Mouse (Mus musculus) midbrain, embryonic 12.5 days (tissue): Measurements from ENCODE around the gene Fbxl5. TPM values are rescaled to one million over a fixed set of nuclear protein-coding genes. Genes with fewer than 3 reads are reported as not detected.
A peak's percentile ranks its signal among the peaks of the same experiment; 100 is the strongest.

ENCODE experiments used
- ATAC-seq: fragments of 200-750 bp; cut with Nextera tagmentation; 2 replicates; pipeline ENCODE4 v1.8.0; 2017; ENCODE audit warnings: low read depth, moderate TSS enrichment, moderate library complexity; ENCODE audit not compliant: low FRiP score
- H3K27ac ChIP-seq: fragments of 300-500 bp; sonication (generic); replicated peaks from 2 replicates; pipeline ENCODE4 v1.5.1; 2016; ENCODE audit warnings: mild to moderate bottlenecking
- H3K27me3 ChIP-seq: fragments of 300-500 bp; sonication (generic); 2 replicates; pipeline ENCODE4 v1.6.1; 2016; ENCODE audit warnings: mild to moderate bottlenecking
- H3K36me3 ChIP-seq: fragments of 300-500 bp; sonication (generic); 2 replicates; pipeline ENCODE4 v1.6.1; 2016
- H3K4me1 ChIP-seq: fragments of 300-500 bp; sonication (generic); 2 replicates; pipeline ENCODE4 v1.6.1; 2016
- H3K4me2 ChIP-seq: fragments of 300-500 bp; sonication (generic); replicated peaks from 2 replicates; pipeline ENCODE4 v1.6.1; 2016; ENCODE audit warnings: mild to moderate bottlenecking, moderate library complexity
- H3K4me3 ChIP-seq: fragments of 300-500 bp; sonication (generic); 2 replicates; pipeline ENCODE4 v1.5.1; 2016; ENCODE audit warnings: mild to moderate bottlenecking
- H3K9ac ChIP-seq: fragments of 300-500 bp; sonication (generic); replicated peaks from 2 replicates; pipeline ENCODE4 v1.6.1; 2016; ENCODE audit warnings: mild to moderate bottlenecking, moderate library complexity
- H3K9me3 ChIP-seq: fragments of 300-500 bp; sonication (generic); 2 replicates; pipeline ENCODE4 v1.6.1; 2016; ENCODE audit warnings: mild to moderate bottlenecking
- WGBS: fragments of 180-500 bp; shearing (Covaris S2); methylation state at CpG from one replicate; pipeline ENCODE4 v1.1.7; 2016; 5-methylcytosine and 5-hydroxymethylcytosine counted together
- polyA plus RNA-seq: library from polyadenylated mRNA; unstranded; fragments of >200 nt; fragmentation: Nextera tagmentation; extraction: Ambion mirVana; gene quantifications from 2 replicates; pipeline ENCODE4 v1.2.1, GENCODE M21; 2016

The Fbxl5 gene
- 61.8 and 62.7 TPM in 2 replicates for polyA plus RNA-seq

DNA sequence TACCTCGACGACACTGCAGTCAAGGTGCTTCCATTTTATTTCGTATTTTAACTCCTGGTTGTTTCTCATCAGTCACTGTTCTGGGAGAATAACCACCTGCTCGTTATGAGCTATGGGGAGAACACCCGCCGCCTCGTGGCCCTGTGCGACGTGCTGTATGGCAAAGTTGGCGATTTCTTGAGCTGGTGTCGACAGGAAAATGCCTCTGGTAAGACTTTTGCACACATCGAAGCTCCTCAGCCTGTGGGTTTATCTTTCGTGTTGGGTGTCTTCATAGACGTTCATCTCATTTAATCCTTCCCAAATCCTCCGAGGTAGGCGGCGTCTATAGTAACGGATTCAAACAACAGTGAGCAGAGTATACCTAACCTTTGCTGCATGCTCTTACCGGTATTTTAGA, at the start of gene Fbxl5:
TSS of gene Fbxl5 (minus strand) at position 101 of the 400 bp plus-strand sequence.
- Histone ChIP-seq H3K27me3 (no peaks in the 10 kb centered on the region), H3K4me2 (no peak within 1 kb of the TSS), H3K9me3 (no peaks in the 10 kb centered on the region), H3K36me3 (no peaks in the 10 kb centered on the region), H3K9ac (no peak within 1 kb of the TSS), H3K27ac (no peak within 1 kb of the TSS), H3K4me3 (no peak within 1 kb of the TSS), H3K4me1 (no peaks in the 10 kb centered on the region)
- ATAC-seq: no peak
- WGBS: 82% methylated on average over 19 of the region's 19 CpGs

GRCm38 (mm10) chr5:43868711-43869600, 47.5 kb upstream of the Fbxl5 start:
- WGBS: 3% methylated on average over 28 of the region's 28 CpGs
- peaks cover 9% of the 10 kb centered on the region for H3K4me1 ChIP-seq
- H3K36me3 ChIP-seq: no peaks in the 10 kb centered on the region
- peak overlapping the region; percentile 41; the same call in 1 of the 2 replicates for H3K9ac ChIP-seq
- H3K4me3 ChIP-seq: peak overlapping the region; percentile 35
- ATAC-seq: no peak
- no peak overlapping the region for H3K27ac ChIP-seq
- peak overlapping the region; percentile 67 for H3K4me2 ChIP-seq
- peaks cover 10% of the 10 kb centered on the region; the same call in 1 of the 2 replicates for H3K27me3 ChIP-seq
- no peaks in the 10 kb centered on the region for H3K9me3 ChIP-seq

DNA sequence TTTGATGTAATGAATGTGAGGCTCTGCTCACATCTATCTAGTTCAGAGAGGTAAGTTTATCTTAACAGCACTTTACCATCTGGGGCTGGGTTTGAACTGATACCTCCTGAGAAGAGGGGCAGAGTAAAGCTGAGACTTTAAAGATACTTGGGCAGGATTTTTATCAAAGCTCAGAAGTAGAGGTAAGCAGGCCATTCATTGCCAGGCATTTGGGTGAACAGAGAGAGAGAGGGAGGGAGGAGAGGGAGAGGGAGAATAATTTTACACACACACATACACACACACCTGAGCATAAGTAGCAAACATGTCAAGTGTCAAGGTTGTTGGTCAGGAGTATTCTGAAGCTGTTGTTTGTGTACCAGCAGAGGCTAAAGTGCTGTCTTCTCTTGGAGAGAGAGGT, 46.8 kb upstream of the Fbxl5 start, which contains the start of gene Cd38:
TSS of gene Cd38 (plus strand) at position 301 of the 400 bp plus-strand sequence.
- no peak within 1 kb of the TSS for H3K27ac ChIP-seq
- no peaks in the 10 kb centered on the region for H3K9me3 ChIP-seq
- peak within 1 kb of the TSS; percentile 67 for H3K4me2 ChIP-seq
- peaks cover 10% of the 10 kb centered on the region; the same call in 1 of the 2 replicates for H3K27me3 ChIP-seq
- no peaks in the 10 kb centered on the region for H3K36me3 ChIP-seq
- peaks cover 9% of the 10 kb centered on the region for H3K4me1 ChIP-seq
- H3K9ac ChIP-seq: peak within 1 kb of the TSS; percentile 41; the same call in 1 of the 2 replicates
- H3K4me3 ChIP-seq: peak within 1 kb of the TSS; percentile 35
- ATAC-seq: no peak

DNA sequence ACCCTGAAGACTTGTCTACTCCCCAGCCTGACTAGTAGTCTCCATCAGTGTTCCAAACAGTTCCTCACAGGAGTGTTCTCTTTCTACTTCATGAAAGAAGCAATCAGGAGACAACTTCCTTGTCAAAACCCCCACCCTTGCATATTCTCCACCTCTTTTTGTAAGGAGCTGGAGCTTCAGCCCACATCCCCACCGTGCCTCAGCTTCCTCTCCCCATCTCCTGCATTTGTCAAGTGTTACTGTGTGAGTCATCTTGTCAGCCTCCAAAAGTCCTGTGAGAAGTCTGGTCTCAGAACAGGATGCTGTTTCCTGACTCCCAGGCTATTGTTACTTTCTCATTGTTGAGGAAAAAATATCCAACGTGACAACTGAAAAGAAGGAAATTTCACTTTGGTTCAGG, 43.9 kb upstream of the Fbxl5 start:
- peaks cover 10% of the 10 kb centered on the region; the same call in 1 of the 2 replicates for H3K27me3 ChIP-seq
- 79% methylated on average over 2 of the region's 2 CpGs for WGBS
- no peak for ATAC-seq

DNA sequence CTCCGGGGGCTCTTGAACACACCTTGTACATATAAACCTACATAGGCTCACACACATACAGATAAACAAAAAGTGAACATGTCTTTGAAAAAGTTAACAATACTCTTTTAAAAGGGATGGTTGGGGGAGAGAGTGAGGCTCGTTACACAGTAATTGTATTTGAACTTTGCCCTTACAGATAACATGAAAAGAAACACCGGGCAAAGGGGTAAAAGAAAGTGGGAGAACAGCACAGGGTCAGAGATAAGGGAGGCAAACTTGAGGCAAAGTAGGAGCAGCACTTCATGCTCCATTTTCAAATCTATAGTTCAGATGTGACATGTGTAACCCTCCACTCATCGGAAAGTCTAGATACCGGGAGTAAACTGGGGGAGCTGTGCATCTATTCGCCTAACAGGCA, 42.2 kb upstream of the Fbxl5 start:
- Histone ChIP-seq H3K9me3 (no peaks in the 10 kb centered on the region), H3K36me3 (no peaks in the 10 kb centered on the region), H3K27me3 (peaks cover 6% of the 10 kb centered on the region; the same call in 1 of the 2 replicates), H3K4me3 (no peak overlapping the region), H3K4me1 (peaks cover under 1% of the 10 kb centered on the region; the same call in 1 of the 2 replicates), H3K9ac (no peak overlapping the region), H3K27ac (no peak overlapping the region), H3K4me2 (no peak overlapping the region)
- 90% methylated on average over 6 of the region's 6 CpGs for WGBS
- ATAC-seq: no peak

More for the DNA sequence above, 43.9 kb upstream of the Fbxl5 start:
- H3K4me2 ChIP-seq: no peak overlapping the region
- H3K4me3 ChIP-seq: no peak overlapping the region
- H3K27ac ChIP-seq: no peak overlapping the region
- peaks cover 9% of the 10 kb centered on the region for H3K4me1 ChIP-seq
- no peaks in the 10 kb centered on the region for H3K36me3 ChIP-seq
- H3K9me3 ChIP-seq: no peaks in the 10 kb centered on the region
- no peak overlapping the region for H3K9ac ChIP-seq

DNA sequence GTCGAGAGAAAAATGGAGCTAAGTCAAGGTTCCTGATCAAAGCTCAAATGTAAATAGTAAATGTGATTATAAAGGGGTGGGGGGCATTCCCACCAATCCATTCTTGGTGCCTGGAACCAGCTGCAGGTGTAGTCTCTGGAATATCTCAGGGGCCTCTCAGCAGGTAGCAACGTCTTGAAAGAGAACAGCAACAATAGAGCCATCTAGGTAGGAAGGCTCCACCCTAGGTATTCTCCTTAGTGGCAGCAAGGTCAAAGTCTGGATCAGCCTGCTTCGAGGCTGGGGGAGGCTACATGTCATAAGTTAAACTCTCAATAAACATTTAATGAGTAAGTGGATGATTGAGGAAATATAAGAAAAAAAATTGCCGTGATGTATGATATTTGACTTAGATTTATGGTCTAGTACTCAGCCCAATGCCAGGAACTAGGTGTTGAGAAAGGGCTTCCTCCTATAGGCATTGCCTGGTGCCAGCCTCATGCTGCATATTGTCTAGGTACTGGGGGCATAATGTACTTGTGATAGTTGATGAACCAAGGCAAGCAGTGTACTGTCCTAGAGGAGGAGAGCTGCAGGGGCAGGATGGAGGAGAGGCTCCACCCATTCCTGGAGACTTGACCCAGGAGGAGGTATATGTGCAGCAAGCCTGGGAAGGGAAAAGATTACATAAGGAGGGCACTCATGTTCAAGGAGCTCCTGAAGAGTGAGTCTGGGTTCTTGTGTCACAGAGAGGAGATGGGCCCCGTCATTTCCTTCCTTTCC, 39.4 kb upstream of the Fbxl5 start:
- 77% methylated on average over 5 of the region's 5 CpGs for WGBS
- no peak overlapping the region for H3K4me3 ChIP-seq

DNA sequence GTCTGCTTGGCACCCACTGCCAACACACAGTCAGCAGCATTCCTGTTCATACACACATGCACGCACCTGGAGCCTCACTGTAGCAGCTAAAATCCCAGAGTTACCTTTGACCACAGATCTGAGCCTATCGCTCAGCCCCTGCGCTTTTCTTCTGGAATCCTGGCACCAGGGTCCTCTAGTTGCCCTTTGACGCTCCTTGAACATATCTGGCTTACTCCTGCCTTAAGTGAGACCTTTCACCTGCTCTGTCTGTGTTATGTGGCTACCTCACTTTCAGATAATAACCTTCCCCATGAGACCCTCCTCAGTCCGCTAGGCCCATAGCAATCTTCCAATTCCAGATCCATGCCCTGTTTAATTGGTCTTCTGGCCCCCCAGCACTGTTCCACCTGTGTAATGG, 38.7 kb upstream of the Fbxl5 start:
- ATAC-seq: no peak
- H3K27me3 ChIP-seq: no peaks in the 10 kb centered on the region
- H3K4me3 ChIP-seq: no peak overlapping the region
- no peaks in the 10 kb centered on the region for H3K36me3 ChIP-seq
- 90% methylated on average over 5 of the region's 5 CpGs for WGBS
- H3K27ac ChIP-seq: no peak overlapping the region
- no peak overlapping the region for H3K4me2 ChIP-seq
- no peak overlapping the region for H3K9ac ChIP-seq
- no peaks in the 10 kb centered on the region for H3K9me3 ChIP-seq
- no peaks in the 10 kb centered on the region for H3K4me1 ChIP-seq

More for the DNA sequence above, 39.4 kb upstream of the Fbxl5 start:
- ATAC-seq: no peak
- no peaks in the 10 kb centered on the region for H3K36me3 ChIP-seq
- no peak overlapping the region for H3K27ac ChIP-seq
- no peak overlapping the region for H3K9ac ChIP-seq
- no peaks in the 10 kb centered on the region for H3K4me1 ChIP-seq
- no peaks in the 10 kb centered on the region for H3K9me3 ChIP-seq
- H3K27me3 ChIP-seq: no peaks in the 10 kb centered on the region; the same call in 1 of the 2 replicates
- no peak overlapping the region for H3K4me2 ChIP-seq

DNA sequence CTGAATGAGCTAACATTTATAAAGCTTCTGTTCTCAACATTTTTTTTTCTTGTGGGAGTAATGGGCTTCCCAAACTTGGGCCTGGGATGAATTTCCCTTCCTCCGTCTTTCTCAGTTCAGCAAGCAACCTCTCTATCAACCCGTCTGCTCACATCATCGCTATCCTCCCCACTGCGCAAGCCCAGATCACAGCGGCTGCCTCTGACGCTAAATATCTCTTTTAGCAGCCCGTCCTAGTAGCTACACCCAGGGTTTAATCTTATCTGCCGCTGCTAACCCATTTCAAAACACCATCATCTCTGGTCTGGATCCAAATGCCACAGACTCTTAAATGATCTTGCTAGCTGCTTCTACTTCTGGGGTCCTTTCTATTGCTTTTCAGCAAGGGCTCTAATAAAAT, 38.2 kb upstream of the Fbxl5 start:
- no peaks in the 10 kb centered on the region for H3K9me3 ChIP-seq
- no peak for ATAC-seq
- H3K36me3 ChIP-seq: no peaks in the 10 kb centered on the region
- WGBS: 90% methylated on average over 8 of the region's 8 CpGs
- no peak overlapping the region for H3K4me2 ChIP-seq
- no peak overlapping the region for H3K9ac ChIP-seq
- H3K27me3 ChIP-seq: no peaks in the 10 kb centered on the region
- no peaks in the 10 kb centered on the region for H3K4me1 ChIP-seq
- no peak overlapping the region for H3K27ac ChIP-seq
- no peak overlapping the region for H3K4me3 ChIP-seq

- Histone ChIP-seq H3K4me1 (no peaks in the 10 kb centered on the region), H3K36me3 (no peaks in the 10 kb centered on the region), H3K9ac (no peak overlapping the region), H3K9me3 (no peaks in the 10 kb centered on the region), H3K27me3 (no peaks in the 10 kb centered on the region), H3K4me2 (no peak overlapping the region), H3K27ac (no peak overlapping the region), H3K4me3 (no peak overlapping the region)
- no peak for ATAC-seq
- WGBS: 83% methylated on average over 2 of the region's 2 CpGs
These were observed 34.3 kb upstream of the Fbxl5 start for GRCm38 (mm10) chr5:43855769-43856168.

- H3K9me3 ChIP-seq: no peaks in the 10 kb centered on the region
- H3K36me3 ChIP-seq: no peaks in the 10 kb centered on the region
- no peak overlapping the region for H3K27ac ChIP-seq
- no peak overlapping the region for H3K4me2 ChIP-seq
- no peak for ATAC-seq
- 87% methylated on average over 7 of the region's 7 CpGs for WGBS
- H3K9ac ChIP-seq: no peak overlapping the region
- no peaks in the 10 kb centered on the region for H3K27me3 ChIP-seq
- no peak overlapping the region for H3K4me3 ChIP-seq
- no peaks in the 10 kb centered on the region for H3K4me1 ChIP-seq
These were observed 32.5 kb upstream of the Fbxl5 start for GRCm38 (mm10) chr5:43853868-43854488.

DNA sequence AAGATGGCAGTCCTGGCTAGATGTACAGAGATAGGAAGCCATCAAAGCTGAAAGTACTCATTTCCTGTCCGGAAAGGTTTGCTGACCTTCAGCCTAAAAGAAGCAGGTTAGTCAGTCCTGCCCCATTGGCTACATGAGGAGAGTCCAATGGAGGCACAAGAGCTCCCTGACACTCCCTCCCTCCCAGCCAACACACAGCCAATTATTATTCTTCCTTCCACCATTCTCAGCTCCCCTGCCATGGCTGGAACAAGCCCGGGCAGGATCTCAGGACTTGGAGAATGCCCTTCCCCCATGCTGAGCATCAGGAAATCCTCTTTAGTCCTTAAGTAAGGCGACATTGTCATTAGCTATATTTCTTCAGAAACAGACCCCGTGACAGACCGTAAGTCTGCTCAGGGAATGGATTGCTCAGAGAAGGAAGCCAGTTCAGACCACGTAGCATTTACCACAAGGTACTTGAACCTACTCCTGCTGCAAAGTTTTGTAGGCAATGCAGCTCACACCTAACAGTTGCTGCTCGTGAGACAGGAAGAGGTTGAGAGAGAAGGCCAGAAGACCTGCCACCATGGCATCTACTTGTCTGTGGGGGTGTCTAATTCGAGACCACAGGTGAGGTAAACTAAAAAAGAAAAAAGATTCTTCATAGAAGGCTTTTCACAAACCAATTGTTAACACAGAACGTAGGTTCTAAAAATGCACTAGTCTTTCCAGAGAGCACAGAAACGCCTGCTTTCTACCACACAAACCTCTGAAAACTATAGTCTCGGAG, 31.8 kb upstream of the Fbxl5 start:
- WGBS: 81% methylated on average over 11 of the region's 11 CpGs
- no peak for ATAC-seq
- no peaks in the 10 kb centered on the region for H3K36me3 ChIP-seq

More for the DNA sequence above, 31.8 kb upstream of the Fbxl5 start:
- Histone ChIP-seq H3K9me3 (no peaks in the 10 kb centered on the region), H3K27ac (no peak overlapping the region), H3K27me3 (no peaks in the 10 kb centered on the region), H3K4me2 (no peak overlapping the region), H3K9ac (no peak overlapping the region), H3K4me3 (no peak overlapping the region), H3K4me1 (no peaks in the 10 kb centered on the region)
